Mouse (Mus musculus): Measurements from ENCODE around the gene Aldh1b1. TPM values are rescaled to one million over a fixed set of nuclear protein-coding genes. Genes with fewer than 3 reads are reported as not detected.

Aldh1b1 gene
- polyA plus RNA-seq, 1 experiment, result not detected

- Histone ChIP-seq H3K4me3 (ENCODE audit: insufficient read depth, poor library complexity, severe bottlenecking) (no peak within 1 kb of the TSS), H3K79me3 (ENCODE audit: low read depth) (no peaks in the 10 kb centered on the region), H3K79me2 (ENCODE audit: control insufficient read depth, insufficient read depth) (no peaks in the 10 kb centered on the region), H3K36me3 (ENCODE audit: control insufficient read depth, insufficient read depth) (no peaks in the 10 kb centered on the region), H3K27me3 (ENCODE audit: control insufficient read depth, insufficient read depth, insufficient read length) (peaks cover 90% of the 10 kb centered on the region), H3ac (ENCODE audit: control insufficient read depth, insufficient read length, low read depth) (no peak within 1 kb of the TSS)
- no peak for TF ChIP-seq MYOG (IDR thresholded peaks at IDR 0.05; ENCODE audit: control insufficient read depth, extremely low read depth, insufficient read length)
- TF ChIP-seq CTCF (IDR thresholded peaks at IDR 0.05; ENCODE audit: control insufficient read depth, insufficient read depth, insufficient read length), result no peak
- no peak for TF ChIP-seq MAX (IDR thresholded peaks at IDR 0.05)
- no peak for TF ChIP-seq FOSL1 (IDR thresholded peaks at IDR 0.05; ENCODE audit: insufficient read depth, low read length, poor library complexity, severe bottlenecking)
- TF ChIP-seq USF1 (IDR thresholded peaks at IDR 0.05; ENCODE audit: low read depth), result no peak
- TF ChIP-seq MYOD1 (IDR thresholded peaks at IDR 0.05; ENCODE audit: control insufficient read depth, insufficient read length, low read depth), result no peak
- TF ChIP-seq CEBPB (IDR thresholded peaks at IDR 0.05; ENCODE audit: low read depth), result no peak
Observed at GRCm38 (mm10) chr4:45826275-45827040, 27.6 kb downstream of the Aldh1b1 start, which contains the start of gene Igfbpl1. Gene Igfbpl1 (minus strand): TSS chr4:45826923.

- no peaks in the 10 kb centered on the region for H3K79me3 ChIP-seq (ENCODE audit: low read depth)
- no peak overlapping the region for H3K4me3 ChIP-seq (ENCODE audit: insufficient read depth, poor library complexity, severe bottlenecking)
- H3K27me3 ChIP-seq (ENCODE audit: control insufficient read depth, insufficient read depth, insufficient read length), result peaks cover 80% of the 10 kb centered on the region
- H3ac ChIP-seq (ENCODE audit: control insufficient read depth, insufficient read length, low read depth), result no peak overlapping the region
- TF ChIP-seq MAX (IDR thresholded peaks at IDR 0.05) (no peak), CEBPB (IDR thresholded peaks at IDR 0.05; ENCODE audit: low read depth) (no peak), FOSL1 (IDR thresholded peaks at IDR 0.05; ENCODE audit: insufficient read depth, low read length, poor library complexity, severe bottlenecking) (no peak), CTCF (IDR thresholded peaks at IDR 0.05; ENCODE audit: control insufficient read depth, insufficient read depth, insufficient read length) (no peak), USF1 (IDR thresholded peaks at IDR 0.05; ENCODE audit: low read depth) (no peak), MYOG (IDR thresholded peaks at IDR 0.05; ENCODE audit: control insufficient read depth, extremely low read depth, insufficient read length) (no peak)
- H3K36me3 ChIP-seq (ENCODE audit: control insufficient read depth, insufficient read depth), result no peaks in the 10 kb centered on the region
- H3K79me2 ChIP-seq (ENCODE audit: control insufficient read depth, insufficient read depth), result no peaks in the 10 kb centered on the region
Observed at GRCm38 (mm10) chr4:45829907-45830759, 31.3 kb downstream of the Aldh1b1 start.

GRCm38 (mm10) chr4:45831996-45832395 lies 33.2 kb downstream of the Aldh1b1 start:
- Histone ChIP-seq H3K27me3 (ENCODE audit: control insufficient read depth, insufficient read depth, insufficient read length) (peaks cover 65% of the 10 kb centered on the region), H3K79me3 (ENCODE audit: low read depth) (no peaks in the 10 kb centered on the region), H3ac (ENCODE audit: control insufficient read depth, insufficient read length, low read depth) (no peak overlapping the region), H3K36me3 (ENCODE audit: control insufficient read depth, insufficient read depth) (no peaks in the 10 kb centered on the region), H3K79me2 (ENCODE audit: control insufficient read depth, insufficient read depth) (no peaks in the 10 kb centered on the region), H3K4me3 (ENCODE audit: insufficient read depth, poor library complexity, severe bottlenecking) (no peak overlapping the region)
- TF ChIP-seq CEBPB (IDR thresholded peaks at IDR 0.05; ENCODE audit: low read depth) (no peak), USF1 (IDR thresholded peaks at IDR 0.05; ENCODE audit: low read depth) (no peak), MYOD1 (IDR thresholded peaks at IDR 0.05; ENCODE audit: control insufficient read depth, insufficient read length, low read depth) (no peak), MYOG (IDR thresholded peaks at IDR 0.05; ENCODE audit: control insufficient read depth, extremely low read depth, insufficient read length) (no peak), CTCF (IDR thresholded peaks at IDR 0.05; ENCODE audit: control insufficient read depth, insufficient read depth, insufficient read length) (no peak), FOSL1 (IDR thresholded peaks at IDR 0.05; ENCODE audit: insufficient read depth, low read length, poor library complexity, severe bottlenecking) (no peak), MAX (IDR thresholded peaks at IDR 0.05) (no peak)

- no peaks in the 10 kb centered on the region for H3K79me2 ChIP-seq (ENCODE audit: control insufficient read depth, insufficient read depth)
- no peak overlapping the region for H3ac ChIP-seq (ENCODE audit: control insufficient read depth, insufficient read length, low read depth)
- H3K4me3 ChIP-seq (ENCODE audit: insufficient read depth, poor library complexity, severe bottlenecking), result no peak overlapping the region
- TF ChIP-seq CEBPB (IDR thresholded peaks at IDR 0.05; ENCODE audit: low read depth) (no peak), FOSL1 (IDR thresholded peaks at IDR 0.05; ENCODE audit: insufficient read depth, low read length, poor library complexity, severe bottlenecking) (no peak), USF1 (IDR thresholded peaks at IDR 0.05; ENCODE audit: low read depth) (no peak), CTCF (IDR thresholded peaks at IDR 0.05; ENCODE audit: control insufficient read depth, insufficient read depth, insufficient read length) (no peak), MYOD1 (IDR thresholded peaks at IDR 0.05; ENCODE audit: control insufficient read depth, insufficient read length, low read depth) (no peak), MAX (IDR thresholded peaks at IDR 0.05) (no peak), MYOG (IDR thresholded peaks at IDR 0.05; ENCODE audit: control insufficient read depth, extremely low read depth, insufficient read length) (no peak)
- H3K36me3 ChIP-seq (ENCODE audit: control insufficient read depth, insufficient read depth), result no peaks in the 10 kb centered on the region
- H3K79me3 ChIP-seq (ENCODE audit: low read depth), result no peaks in the 10 kb centered on the region
- peaks cover 53% of the 10 kb centered on the region for H3K27me3 ChIP-seq (ENCODE audit: control insufficient read depth, insufficient read depth, insufficient read length)
Observed at GRCm38 (mm10) chr4:45833461-45833860, 34.6 kb downstream of the Aldh1b1 start.

GRCm38 (mm10) chr4:45844355-45844754 lies 45.5 kb downstream of the Aldh1b1 start:
- TF ChIP-seq MAX (IDR thresholded peaks at IDR 0.05) (no peak), MYOG (IDR thresholded peaks at IDR 0.05; ENCODE audit: control insufficient read depth, extremely low read depth, insufficient read length) (no peak), USF1 (IDR thresholded peaks at IDR 0.05; ENCODE audit: low read depth) (no peak)
- Histone ChIP-seq H3K36me3 (ENCODE audit: control insufficient read depth, insufficient read depth) (no peaks in the 10 kb centered on the region), H3K27me3 (ENCODE audit: control insufficient read depth, insufficient read depth, insufficient read length) (peaks cover 29% of the 10 kb centered on the region), H3K79me2 (ENCODE audit: control insufficient read depth, insufficient read depth) (no peaks in the 10 kb centered on the region), H3K4me3 (ENCODE audit: insufficient read depth, poor library complexity, severe bottlenecking) (no peak overlapping the region), H3K79me3 (ENCODE audit: low read depth) (no peaks in the 10 kb centered on the region), H3ac (ENCODE audit: control insufficient read depth, insufficient read length, low read depth) (no peak overlapping the region)
